Mouse (Mus musculus) limb, embryonic 15.5 days (tissue): Measurements from ENCODE around the gene Ambra1. TPM values are rescaled to one million over a fixed set of nuclear protein-coding genes. Genes with fewer than 3 reads are reported as not detected.

Experiments used
- ATAC-seq: fragments of 200-750 bp; cut with Nextera tagmentation; 2 replicates; pipeline ENCODE4 v1.8.0; 2017; ENCODE audit warnings: low read depth, moderate TSS enrichment; ENCODE audit not compliant: insufficient number of reproducible peaks, low FRiP score, low TSS enrichment
- H3K27ac ChIP-seq: fragments of 300-500 bp; sonication (generic); 2 replicates; pipeline ENCODE4 v1.5.1; 2015; ENCODE audit warnings: moderate library complexity, mild to moderate bottlenecking, inconsistent platforms
- H3K27me3 ChIP-seq: fragments of 300-500 bp; sonication (generic); 2 replicates; pipeline ENCODE4 v1.6.1; 2015; ENCODE audit warnings: inconsistent platforms
- H3K36me3 ChIP-seq: fragments of 300-500 bp; sonication (generic); 2 replicates; pipeline ENCODE4 v1.6.1; 2015; ENCODE audit warnings: inconsistent platforms
- H3K4me1 ChIP-seq: fragments of 300-500 bp; sonication (generic); 2 replicates; pipeline ENCODE4 v1.6.1; 2015; ENCODE audit warnings: inconsistent platforms
- H3K4me2 ChIP-seq: fragments of 300-500 bp; sonication (generic); 2 replicates; pipeline ENCODE4 v1.6.1; 2015; ENCODE audit warnings: mild to moderate bottlenecking, inconsistent platforms
- H3K4me3 ChIP-seq: fragments of 300-500 bp; sonication (generic); 2 replicates; pipeline ENCODE4 v1.5.1; 2015; ENCODE audit warnings: mild to moderate bottlenecking, inconsistent platforms
- H3K9ac ChIP-seq: fragments of 300-500 bp; sonication (generic); 2 replicates; pipeline ENCODE4 v1.6.1; 2015; ENCODE audit warnings: inconsistent platforms
- H3K9me3 ChIP-seq: fragments of 300-500 bp; sonication (generic); 2 replicates; pipeline ENCODE4 v1.6.1; 2016; ENCODE audit warnings: inconsistent platforms
- WGBS: fragments of 180-500 bp; shearing (Covaris S2); methylation state at CpG from one replicate; pipeline ENCODE4 v1.1.7; 2015; 5-methylcytosine and 5-hydroxymethylcytosine counted together
- polyA plus RNA-seq: library from polyadenylated mRNA; unstranded; fragments of >200 nt; fragmentation: Nextera tagmentation; extraction: Ambion mirVana; gene quantifications from 2 replicates; pipeline ENCODE4 v1.2.1, GENCODE M21; 2015

The Ambra1 gene
- polyA plus RNA-seq, 1 experiment from 2014 or later, result 17.1 TPM

GRCm38 (mm10) chr2:91906141-91906540, 176.2 kb downstream of the Ambra1 start:
- peaks cover 33% of the 10 kb centered on the region for H3K36me3 ChIP-seq
- H3K27me3 ChIP-seq, result no peaks in the 10 kb centered on the region
- no peak overlapping the region for H3K4me2 ChIP-seq
- no peaks in the 10 kb centered on the region for H3K9me3 ChIP-seq
- H3K4me3 ChIP-seq, result no peak overlapping the region
- no peak overlapping the region for H3K9ac ChIP-seq
- 85% methylated on average over 2 of the region's 2 CpGs for WGBS
- 0 out of 2 replicates have a peak overlapping the region, but pooled peaks have one; percentile 61 for H3K27ac ChIP-seq
- H3K4me1 ChIP-seq, result no peaks in the 10 kb centered on the region
- ATAC-seq, result no peak

- H3K27ac ChIP-seq, result no peak overlapping the region
- no peak overlapping the region for H3K9ac ChIP-seq
- no peaks in the 10 kb centered on the region for H3K4me1 ChIP-seq
- H3K4me2 ChIP-seq, result no peak overlapping the region
- peaks cover 79% of the 10 kb centered on the region for H3K36me3 ChIP-seq
- no peak overlapping the region for H3K4me3 ChIP-seq
- H3K27me3 ChIP-seq, result no peaks in the 10 kb centered on the region
- H3K9me3 ChIP-seq, result no peaks in the 10 kb centered on the region
- 68% methylated on average over 3 of the region's 3 CpGs for WGBS
- ATAC-seq, result no peak
Observed at GRCm38 (mm10) chr2:91912616-91913015, 182.7 kb downstream of the Ambra1 start.

DNA sequence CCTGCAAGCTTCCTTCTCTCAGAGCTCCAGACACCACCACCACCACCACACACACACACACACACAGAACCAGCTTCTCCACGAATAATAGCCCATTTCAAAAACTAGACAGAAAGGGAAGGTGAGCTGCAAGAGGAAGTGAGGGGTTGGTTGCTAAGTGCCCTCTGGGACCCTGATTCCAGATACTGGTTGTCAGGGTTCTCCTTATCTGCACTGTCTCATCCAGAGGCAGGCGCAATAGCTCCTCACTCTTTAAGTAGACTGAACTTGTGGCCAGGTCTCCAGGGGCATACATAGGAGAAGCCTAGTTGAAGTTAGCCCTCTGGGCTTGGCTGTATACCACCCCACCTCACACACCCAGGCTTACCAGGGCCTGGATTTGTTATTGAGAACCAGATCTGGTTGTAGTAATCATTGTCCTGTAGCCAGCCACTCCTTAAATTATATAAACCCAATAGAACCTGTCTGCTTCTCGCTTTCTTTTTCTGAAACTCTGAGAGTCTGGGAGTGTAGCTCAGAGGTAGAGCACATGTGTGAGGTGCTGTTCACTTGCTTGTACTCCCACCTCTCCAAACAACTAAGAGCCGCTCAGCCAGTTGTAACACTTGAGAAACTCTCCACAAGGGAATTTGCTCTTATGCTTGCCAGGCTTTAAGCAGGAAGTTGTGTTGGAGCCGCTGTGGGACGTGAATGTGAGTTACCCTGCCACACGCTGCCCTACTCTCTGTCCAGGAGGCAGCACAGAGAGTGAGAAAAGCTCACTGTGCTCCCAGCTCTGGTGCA, 183.6 kb downstream of the Ambra1 start:
- no peaks in the 10 kb centered on the region for H3K27me3 ChIP-seq
- no peak overlapping the region for H3K27ac ChIP-seq
- ATAC-seq, result no peak
- H3K4me1 ChIP-seq, result no peaks in the 10 kb centered on the region
- 84% methylated on average over 7 of the region's 7 CpGs for WGBS
- H3K4me3 ChIP-seq, result no peak overlapping the region
- H3K9ac ChIP-seq, result no peak overlapping the region
- H3K4me2 ChIP-seq, result no peak overlapping the region
- peaks cover 88% of the 10 kb centered on the region for H3K36me3 ChIP-seq
- no peaks in the 10 kb centered on the region for H3K9me3 ChIP-seq

- WGBS, result 91% methylated on average over 7 of the region's 7 CpGs
- Histone ChIP-seq H3K9ac (no peak overlapping the region), H3K9me3 (no peaks in the 10 kb centered on the region), H3K4me1 (peaks cover 5% of the 10 kb centered on the region), H3K27ac (no peak overlapping the region), H3K36me3 (peaks cover 74% of the 10 kb centered on the region), H3K4me3 (no peak overlapping the region), H3K4me2 (no peak overlapping the region), H3K27me3 (peaks cover 13% of the 10 kb centered on the region)
- no peak for ATAC-seq
Observed at GRCm38 (mm10) chr2:91916346-91916977, 186.5 kb downstream of the Ambra1 start.

DNA sequence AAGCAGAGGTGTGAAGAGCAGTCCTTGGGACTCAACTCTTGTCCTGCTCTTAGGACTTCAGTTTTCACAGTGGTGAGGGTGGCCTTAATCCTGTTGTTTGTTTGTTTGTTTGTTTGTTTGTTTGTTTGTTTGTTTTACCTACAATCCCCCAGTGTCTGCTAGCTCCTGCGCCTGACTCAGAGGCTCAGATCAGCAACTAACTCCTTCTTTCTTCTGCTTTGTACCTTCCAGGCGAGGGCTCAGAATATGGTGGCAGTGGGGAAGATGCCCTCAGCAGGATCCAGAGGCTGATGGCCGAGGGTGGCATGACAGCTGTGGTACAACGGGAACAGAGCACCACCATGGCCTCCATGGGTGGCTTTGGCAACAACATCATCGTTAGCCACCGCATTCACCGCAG, 187.2 kb downstream of the Ambra1 start:
- ATAC-seq, result no peak
- H3K27ac ChIP-seq, result no peak overlapping the region
- H3K36me3 ChIP-seq, result peaks cover 68% of the 10 kb centered on the region
- peaks cover 12% of the 10 kb centered on the region for H3K4me1 ChIP-seq
- WGBS, result 88% methylated on average over 7 of the region's 7 CpGs
- peaks cover 19% of the 10 kb centered on the region for H3K27me3 ChIP-seq
- H3K4me2 ChIP-seq, result no peak overlapping the region
- H3K4me3 ChIP-seq, result no peak overlapping the region
- H3K9ac ChIP-seq, result no peak overlapping the region
- H3K9me3 ChIP-seq, result no peaks in the 10 kb centered on the region

DNA sequence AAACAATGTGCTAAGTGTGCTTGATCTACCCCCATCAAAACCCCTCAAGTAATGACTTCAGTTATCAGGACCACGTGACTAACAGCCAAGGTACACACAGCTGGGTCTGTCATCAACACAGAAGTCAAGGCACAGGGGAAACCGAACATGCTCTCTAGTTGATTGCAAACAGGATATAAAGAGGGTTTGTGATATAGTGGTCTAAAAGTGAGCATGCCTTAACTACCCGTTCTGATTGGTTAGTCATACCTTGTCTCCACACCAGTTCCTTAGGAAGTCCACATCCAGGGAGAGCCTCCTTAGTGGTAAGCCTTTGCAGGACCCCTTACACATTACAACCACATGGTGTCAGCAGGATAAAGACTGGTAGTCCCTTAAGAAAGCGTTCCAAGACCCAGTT, 190.2 kb downstream of the Ambra1 start:
- H3K27me3 ChIP-seq, result peaks cover 46% of the 10 kb centered on the region
- no peak overlapping the region for H3K9ac ChIP-seq
- WGBS, result 60% methylated on average over 4 of the region's 4 CpGs

DNA sequence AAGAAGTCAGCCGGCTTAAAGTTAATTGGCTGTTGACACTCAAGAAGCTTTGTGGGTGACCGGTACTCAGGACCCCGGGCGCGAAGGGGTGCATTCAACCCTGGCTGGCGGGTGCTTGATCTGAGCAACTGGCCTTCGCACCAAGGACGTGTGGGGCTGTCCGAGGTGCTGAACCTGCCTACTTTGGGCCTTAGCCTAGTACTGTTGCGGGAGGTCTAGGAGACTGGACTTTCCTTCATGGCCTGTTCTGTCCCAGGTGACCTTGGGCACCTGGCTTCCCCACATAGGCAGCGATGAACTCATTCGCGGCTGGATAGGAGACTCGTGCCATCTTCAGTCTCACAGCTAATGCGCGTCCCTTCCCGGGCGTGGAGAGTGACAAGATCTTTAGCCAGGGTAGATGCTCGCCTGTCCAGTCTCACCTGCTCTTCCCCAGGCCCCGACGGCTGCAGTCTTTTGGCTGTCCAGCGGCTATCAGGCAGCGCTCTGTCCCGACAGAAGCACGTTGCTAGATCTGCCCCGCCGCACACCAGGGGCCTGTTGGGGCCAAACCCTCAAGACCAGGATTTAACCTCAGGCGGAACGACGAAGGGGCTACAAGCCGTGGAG, 191.4 kb downstream of the Ambra1 start:
- no peaks in the 10 kb centered on the region for H3K9me3 ChIP-seq
- H3K4me3 ChIP-seq, result peak overlapping the region; percentile 56
- H3K4me2 ChIP-seq, result peak overlapping the region; percentile 98
- peaks cover 35% of the 10 kb centered on the region for H3K4me1 ChIP-seq
- H3K36me3 ChIP-seq, result peaks cover 28% of the 10 kb centered on the region
- ATAC-seq, result no peak
- 4% methylated on average over 31 of the region's 31 CpGs for WGBS
- H3K27me3 ChIP-seq, result peaks cover 54% of the 10 kb centered on the region
- no peak overlapping the region for H3K9ac ChIP-seq
- H3K27ac ChIP-seq, result no peak overlapping the region

More for the DNA sequence above, 190.2 kb downstream of the Ambra1 start:
- ATAC-seq, result no peak
- Histone ChIP-seq H3K36me3 (peaks cover 38% of the 10 kb centered on the region), H3K27ac (no peak overlapping the region), H3K4me1 (peaks cover 32% of the 10 kb centered on the region), H3K4me3 (no peak overlapping the region), H3K4me2 (no peak overlapping the region), H3K9me3 (no peaks in the 10 kb centered on the region)

- peaks cover 35% of the 10 kb centered on the region for H3K4me1 ChIP-seq
- ATAC-seq, result peak; percentile 13; the same call in 1 of the 2 replicates
- no peaks in the 10 kb centered on the region for H3K9me3 ChIP-seq
- H3K27me3 ChIP-seq, result peaks cover 54% of the 10 kb centered on the region
- H3K4me2 ChIP-seq, result peak overlapping the region; percentile 98
- H3K27ac ChIP-seq, result no peak overlapping the region
- H3K4me3 ChIP-seq, result peak overlapping the region; percentile 56
- H3K9ac ChIP-seq, result peak overlapping the region; percentile 20; the same call in 1 of the 2 replicates
- under 1% methylated on average over 64 of the region's 64 CpGs for WGBS
- peaks cover 21% of the 10 kb centered on the region for H3K36me3 ChIP-seq
Observed at GRCm38 (mm10) chr2:91921790-91922570, 192.0 kb downstream of the Ambra1 start.

- no peak overlapping the region for H3K27ac ChIP-seq
- no peak for ATAC-seq
- WGBS, result 4% methylated on average over 37 of the region's 37 CpGs
- H3K9me3 ChIP-seq, result no peaks in the 10 kb centered on the region
- H3K36me3 ChIP-seq, result peaks cover 13% of the 10 kb centered on the region
- H3K9ac ChIP-seq, result no peak overlapping the region
- peaks cover 38% of the 10 kb centered on the region for H3K4me1 ChIP-seq
- H3K27me3 ChIP-seq, result peaks cover 54% of the 10 kb centered on the region
- H3K4me3 ChIP-seq, result peak overlapping the region; percentile 56
- peak overlapping the region; percentile 98 for H3K4me2 ChIP-seq
Observed at GRCm38 (mm10) chr2:91922586-91923414, 192.9 kb downstream of the Ambra1 start.

- H3K4me3 ChIP-seq, result peak overlapping the region; percentile 56
- peaks cover 54% of the 10 kb centered on the region for H3K27me3 ChIP-seq
- H3K4me2 ChIP-seq, result peak overlapping the region; percentile 98
- no peaks in the 10 kb centered on the region for H3K9me3 ChIP-seq
- WGBS, result 4% methylated on average over 54 of the region's 54 CpGs
- peaks cover 4% of the 10 kb centered on the region for H3K36me3 ChIP-seq
- no peak for ATAC-seq
- H3K27ac ChIP-seq, result no peak overlapping the region
- peaks cover 44% of the 10 kb centered on the region for H3K4me1 ChIP-seq
- no peak overlapping the region; the same call in 1 of the 2 replicates for H3K9ac ChIP-seq
Observed at GRCm38 (mm10) chr2:91923415-91924337, 193.7 kb downstream of the Ambra1 start.
